Mouse (Mus musculus) CH12.LX (cell line): ENCODE measurements around the gene Isg20l2. TPM values are rescaled to one million over a fixed set of nuclear protein-coding genes. Genes with fewer than 3 reads are reported as not detected.
A peak's percentile ranks its signal among the peaks of the same experiment; 100 is the strongest.

Experiments
- DNase-seq: peaks from one replicate; pipeline ENCODE4 v3.0.0-alpha.2; 2013; ENCODE audit errors: extremely low read depth
- H3K27ac ChIP-seq: 2 replicates; pipeline ENCODE4 v1.5.1; 2012; ENCODE audit warnings: low read depth, mild to moderate bottlenecking, control low read depth, moderate library complexity; ENCODE audit not compliant: insufficient read depth
- H3K27me3 ChIP-seq: replicated peaks from 2 replicates; pipeline ENCODE3; 2012; ENCODE audit warnings: inconsistent platforms
- H3K36me3 ChIP-seq, 2 experiments: replicated peaks in 1 of 2; 2 replicates each; pipeline versions ENCODE3 to v1.6.1; 2012; ENCODE audit warnings: inconsistent platforms in 1 of 2, low read length in 1 of 2, mild to moderate bottlenecking in 1 of 2, mixed read lengths in 1 of 2, moderate library complexity in 1 of 2; ENCODE audit not compliant: control insufficient read depth in 1 of 2, insufficient read depth in 1 of 2
- H3K4me1 ChIP-seq, 2 experiments: 2 replicates each; pipeline ENCODE4 v1.6.1; 2012; ENCODE audit warnings: inconsistent platforms in 1 of 2, moderate library complexity in 1 of 2; ENCODE audit not compliant: insufficient read depth in 2 of 2, control insufficient read depth in 1 of 2
- H3K4me2 ChIP-seq: 2 replicates; pipeline ENCODE4 v1.6.1; 2012; ENCODE audit warnings: low read depth, mild to moderate bottlenecking, control low read depth; ENCODE audit not compliant: poor library complexity, insufficient read depth, severe bottlenecking
- H3K4me3 ChIP-seq, 3 experiments: fragments of 150-350 bp in 1 of 3; sonication (generic) in 1 of 3; replicated peaks in 1 of 3; 2 replicates each; pipeline versions ENCODE3 to v1.5.1; 2011 to 2012; ENCODE audit warnings: low read depth in 2 of 3, low read length in 2 of 3, mild to moderate bottlenecking in 2 of 3, moderate library complexity in 2 of 3, control low read depth in 1 of 3, improper control_type of control experiment in 1 of 3, inconsistent platforms in 1 of 3, mixed read lengths in 1 of 3; ENCODE audit not compliant: poor library complexity in 1 of 3
- H3K79me2 ChIP-seq: replicated peaks from 2 replicates; pipeline ENCODE4 v1.6.1; 2012; ENCODE audit warnings: mild to moderate bottlenecking, moderate library complexity; ENCODE audit not compliant: control insufficient read depth, poor library complexity, insufficient read depth, severe bottlenecking; ENCODE audit errors: extremely low read depth
- H3K9ac ChIP-seq: 2 replicates; pipeline ENCODE4 v1.6.1; 2012; ENCODE audit warnings: low read depth, mild to moderate bottlenecking, control low read depth, moderate library complexity; ENCODE audit not compliant: insufficient read depth
- H3K9me3 ChIP-seq: replicated peaks from 2 replicates; pipeline ENCODE3; 2012; ENCODE audit warnings: low read length, inconsistent platforms, mixed read lengths
- CTCF ChIP-seq, 2 experiments: IDR thresholded peaks in 1 of 2; conservative IDR thresholded peaks in 1 of 2; 2 replicates each; pipeline ENCODE4 v1.5.1; 2011 to 2012; ENCODE audit warnings: low read depth in 2 of 2, low read length in 2 of 2, improper control_type of control experiment in 1 of 2, inconsistent platforms in 1 of 2, mild to moderate bottlenecking in 1 of 2, moderate library complexity in 1 of 2
- E2F4 ChIP-seq: IDR thresholded peaks from 2 replicates; pipeline ENCODE4 v1.6.1; 2011; ENCODE audit warnings: low read depth, low read length, improper control_type of control experiment; ENCODE audit not compliant: insufficient replicate concordance
- ELF1 ChIP-seq: IDR thresholded peaks from 2 replicates; pipeline ENCODE4 v1.6.1; 2014; ENCODE audit warnings: low read depth, mild to moderate bottlenecking, inconsistent platforms, low read length, improper control_type of control experiment
- ETS1 ChIP-seq: conservative IDR thresholded peaks from 2 replicates; pipeline ENCODE4 v1.6.1; 2012; ENCODE audit warnings: low read depth, mild to moderate bottlenecking, inconsistent platforms, low read length, improper control_type of control experiment, moderate library complexity
- GABPA ChIP-seq: IDR thresholded peaks from 2 replicates; pipeline ENCODE4 v1.6.1; 2012; ENCODE audit warnings: low read depth, low read length, improper control_type of control experiment, inconsistent platforms; ENCODE audit not compliant: insufficient replicate concordance
- MAX ChIP-seq: IDR thresholded peaks from 2 replicates; pipeline ENCODE4 v1.6.1; 2011; ENCODE audit warnings: low read length, improper control_type of control experiment
- MXI1 ChIP-seq: IDR thresholded peaks from 2 replicates; pipeline ENCODE4 v1.6.1; 2011; ENCODE audit warnings: mild to moderate bottlenecking, low read depth, low read length, improper control_type of control experiment
- MYC ChIP-seq: IDR thresholded peaks from 2 replicates; pipeline ENCODE4 v1.6.1; 2011; ENCODE audit warnings: low read depth, mild to moderate bottlenecking, improper control_type of control experiment, low read length
- NELFE ChIP-seq: IDR thresholded peaks from 2 replicates; pipeline ENCODE4 v1.6.1; 2011; ENCODE audit warnings: low read depth, low read length, improper control_type of control experiment
- PAX5 ChIP-seq: IDR thresholded peaks from 2 replicates; pipeline ENCODE4 v1.6.1; 2012; ENCODE audit warnings: low read length, inconsistent platforms, mixed read lengths
- POLR2A ChIP-seq: IDR thresholded peaks from 2 replicates; pipeline ENCODE4 v1.6.1; 2011; ENCODE audit warnings: low read depth, mild to moderate bottlenecking, improper control_type of control experiment, low read length
- POLR2AphosphoS2 ChIP-seq: IDR thresholded peaks from 2 replicates; pipeline ENCODE4 v1.6.1; 2011; ENCODE audit warnings: low read depth, low read length, improper control_type of control experiment
- RCOR1 ChIP-seq: conservative IDR thresholded peaks from 2 replicates; pipeline ENCODE4 v1.6.1; 2012; ENCODE audit warnings: low read depth, mild to moderate bottlenecking, inconsistent platforms, low read length, improper control_type of control experiment
- TBP ChIP-seq: conservative IDR thresholded peaks from 2 replicates; pipeline ENCODE4 v1.6.1; 2011; ENCODE audit warnings: low read depth, low read length, improper control_type of control experiment
- ZC3H11A ChIP-seq: IDR thresholded peaks from 2 replicates; pipeline ENCODE4 v1.6.1; 2012; ENCODE audit warnings: low read depth, mild to moderate bottlenecking, inconsistent platforms, low read length, improper control_type of control experiment
- ZMIZ1 ChIP-seq: IDR thresholded peaks from 2 replicates; pipeline ENCODE4 v1.6.1; 2012; ENCODE audit warnings: low read depth, mild to moderate bottlenecking, inconsistent platforms, low read length, improper control_type of control experiment
- ZNF384 ChIP-seq: IDR thresholded peaks from 2 replicates; pipeline ENCODE4 v1.6.1; 2012; ENCODE audit warnings: low read depth, low read length, improper control_type of control experiment, inconsistent platforms
- dilution Hi-C: fragments of 300-500 bp; cut with MboI; formaldehyde crosslinking; loops from 2 replicates; pipeline ENCODE4 v1.14.3; 2020; ENCODE audit warnings: low sequenced_read_pairs; ENCODE audit not compliant: extremely low pct_unique_long_range_greater_than_20kb, extremely low pct_ligation_motif_present
- in situ Hi-C: fragments of 300-500 bp; cut with MboI; formaldehyde crosslinking; loops from 3 replicates; pipeline ENCODE4 v1.14.3; 2019; ENCODE audit warnings: low sequenced_read_pairs, low pct_ligation_motif_present, low pct_unique_long_range_greater_than_20kb, mixed read lengths
- polyA plus RNA-seq: library from polyadenylated mRNA; unstranded; fragments of >175 nt; gene quantifications from 2 replicates; pipeline ENCODE4 v1.2.1, GENCODE M21; 2012; ENCODE audit warnings: low read depth; ENCODE audit not compliant: insufficient read length
- total RNA-seq, 2 experiments: library from RNA; depleted of rRNA; stranded (reverse); fragments of 300-350 nt in 1 of 2; fragments of >200 nt in 1 of 2; gene quantifications; 2 replicates each; pipeline ENCODE4 v1.2.3; 2012 to 2014

Gene Isg20l2
- total and polyA plus RNA-seq, 3 experiments, result 40.8 to 68.8 (median 45.0) TPM

GRCm38 (mm10) chr3:87907906-87908305 is 22.2 kb upstream of the Isg20l2 start:
- Histone ChIP-seq H3K79me2 (peaks cover 66% of the 10 kb centered on the region), H3K4me1 (peaks cover 10 to 48% of the 10 kb centered on the region in 2 experiments), H3K4me3 (peak overlapping the region; percentile 71 to 99 (median 91)), H3K36me3 (peaks cover 3 to 21% of the 10 kb centered on the region in 2 experiments), H3K9me3 (no peaks in the 10 kb centered on the region), H3K27me3 (no peaks in the 10 kb centered on the region)
- no peak for DNase-seq
- TF ChIP-seq TBP, result no peak
- TF ChIP-seq POLR2A, result no peak
- TF ChIP-seq ZMIZ1, result no peak
- TF ChIP-seq MAX, result no peak
- no peak for TF ChIP-seq ZC3H11A
- no peak for TF ChIP-seq RCOR1
- no peak for TF ChIP-seq ZNF384
- no peak for TF ChIP-seq POLR2AphosphoS2
- TF ChIP-seq CTCF (conservative IDR thresholded peaks at IDR 0.05 in 1 of 2, IDR thresholded peaks at IDR 0.05 in 1 of 2; ENCODE audit: low read depth in 2 of 2, low read length in 2 of 2), result no peak
- TF ChIP-seq E2F4, result no peak
- TF ChIP-seq, all 38 proteins: peak for 0
- H3K4me2 ChIP-seq, result peak overlapping the region; percentile 91
- peak overlapping the region; percentile 75 for H3K9ac ChIP-seq
- dilution Hi-C loops, result no loop called here
- in situ Hi-C loops, result no loop called here
- H3K27ac ChIP-seq, result peak overlapping the region; percentile 3; the same call in 1 of the 2 replicates

DNA sequence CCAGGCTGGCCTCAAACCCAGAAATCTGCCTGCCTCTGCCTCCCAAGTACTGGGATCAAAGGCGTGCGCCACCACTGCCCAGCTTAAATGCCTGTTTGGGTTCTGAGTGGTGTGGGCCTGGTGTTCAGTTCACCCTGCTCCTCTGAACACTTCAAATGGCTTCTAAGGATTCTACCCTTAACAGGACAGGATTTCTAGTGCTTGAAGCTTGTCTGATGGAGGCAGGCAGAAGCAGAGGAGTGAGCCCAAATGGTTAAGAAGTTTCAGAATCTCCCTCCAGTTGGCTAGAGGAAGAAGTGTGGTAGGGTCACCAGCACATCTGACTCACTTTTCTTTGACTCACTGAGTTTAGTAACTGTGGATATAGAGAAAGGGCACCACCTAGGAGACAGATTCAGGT is 20.7 kb upstream of the Isg20l2 start:
- peaks cover 10 to 48% of the 10 kb centered on the region in 2 experiments for H3K4me1 ChIP-seq
- peaks cover 68% of the 10 kb centered on the region for H3K79me2 ChIP-seq
- peaks cover 17 to 36% of the 10 kb centered on the region in 2 experiments for H3K36me3 ChIP-seq
- H3K27me3 ChIP-seq, result no peaks in the 10 kb centered on the region
- no peaks in the 10 kb centered on the region for H3K9me3 ChIP-seq
- no peak for DNase-seq
- no peak overlapping the region for H3K4me3 ChIP-seq
- H3K9ac ChIP-seq, result no peak overlapping the region; the same call in 1 of the 2 replicates
- H3K27ac ChIP-seq, result peak overlapping the region; percentile 6; the same call in 1 of the 2 replicates
- in situ Hi-C loops (no loop called here), dilution Hi-C loops (no loop called here)
- TF ChIP-seq GABPA, result no peak
- no peak for TF ChIP-seq MXI1
- TF ChIP-seq ETS1, result no peak
- TF ChIP-seq ELF1, result no peak
- TF ChIP-seq TBP, result no peak
- no peak for TF ChIP-seq NELFE
- TF ChIP-seq MYC, result no peak
- no peak for TF ChIP-seq PAX5
- peak overlapping the region; percentile 58; the same call in 1 of the 2 replicates for H3K4me2 ChIP-seq
